In the genomic region with DNA sequence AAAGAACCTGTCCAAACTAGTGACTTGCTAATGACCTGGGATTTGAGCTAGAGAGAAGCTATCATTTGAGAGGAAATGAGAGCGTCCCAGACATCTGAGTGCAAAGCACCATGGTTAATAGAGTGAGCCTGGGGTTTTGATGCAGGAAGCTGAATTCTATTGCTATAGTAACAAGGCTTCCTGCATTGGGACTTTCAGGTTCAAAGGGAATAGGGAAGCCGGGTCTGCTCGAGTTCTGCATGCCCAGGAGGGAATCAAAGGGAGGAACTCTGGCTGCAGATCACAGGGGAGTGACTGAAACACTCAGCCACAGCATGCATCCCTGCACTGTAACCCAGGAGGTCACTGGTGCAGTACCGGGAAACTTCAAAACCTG, we compare ENCODE assay signal across 12 mouse cellular contexts. TPM values are rescaled to one million over a fixed set of nuclear protein-coding genes. Genes with fewer than 3 reads are reported as not detected.
DNase-seq lines count a peak whose midpoint lies in the region; ATAC-seq and TF ChIP-seq lines count a peak whose summit lies in the region.
"Had no signal": no experiment of that assay in that cellular context is flagged by ENCODE, and none has a peak within 500 bp of the region (broad histone marks: within the 10 kb centered on the region; RNA-seq: fewer than 3 reads in every experiment).

No protein-coding gene starts in this region.

- H3K27ac ChIP-seq in hindbrain, postnatal 0 days, result no peak overlapping the region
- no peak overlapping the region for H3K27ac ChIP-seq in hindbrain, embryonic 11.5 days (ENCODE audit: low read depth, low read length)
- peak overlapping the region; percentile 99 for H3K27ac ChIP-seq in CH12.LX (ENCODE audit: insufficient read depth, low read depth)
- H3K27ac ChIP-seq in midbrain, embryonic 13.5 days, result peak overlapping the region; percentile 56
- H3K27ac ChIP-seq: hindbrain, embryonic 14.5 days; neural tube, embryonic 12.5 days had no signal

- no peak for TF ChIP-seq POLR2A in CH12.LX (IDR thresholded peaks at IDR 0.05; ENCODE audit: low read depth, low read length)

- no peaks in the 10 kb centered on the region for H3K9me3 ChIP-seq in hindbrain, postnatal 0 days (ENCODE audit: low read length)
- H3K9me3 ChIP-seq in hindbrain, embryonic 11.5 days (ENCODE audit: control insufficient read depth, low read length), result no peaks in the 10 kb centered on the region
- H3K9me3 ChIP-seq in CH12.LX (replicated peaks; ENCODE audit: low read length), result no peaks in the 10 kb centered on the region
- no peaks in the 10 kb centered on the region for H3K9me3 ChIP-seq in midbrain, embryonic 13.5 days
- H3K9me3 ChIP-seq: G1E; neural tube, embryonic 12.5 days had no signal

- peaks cover 93% of the 10 kb centered on the region for H3K79me2 ChIP-seq in CH12.LX (replicated peaks; ENCODE audit: control insufficient read depth, extremely low read depth, insufficient read depth, poor library complexity, severe bottlenecking)

- no peak for TF ChIP-seq RAD21 in CH12.LX (IDR thresholded peaks at IDR 0.05; ENCODE audit: low read depth, low read length)

- peak; percentile 33 for DNase-seq in hindbrain, postnatal 0 days (ENCODE audit: low spot score)
- DNase-seq in hindbrain, embryonic 11.5 days (ENCODE audit: low spot score), result no peak
- DNase-seq in CH12.LX (ENCODE audit: extremely low read depth), result no peak
- peak; percentile 39 for DNase-seq in brain, adult 2 months (ENCODE audit: low read depth, low spot score)
- DNase-seq in ovary, postnatal 14 days (ENCODE audit: low spot score), result no peak
- DNase-seq: cerebellum, adult 11 months; kidney, postnatal 4 days had no signal

- no peak for TF ChIP-seq EP300 in CH12.LX (IDR thresholded peaks at IDR 0.05; ENCODE audit: low read length)

- WGBS in hindbrain, postnatal 0 days, result 22% methylated on average over 4 of the region's 4 CpGs
- 29% methylated on average over 4 of the region's 4 CpGs for WGBS in hindbrain, embryonic 11.5 days
- 11% methylated on average over 4 of the region's 4 CpGs for WGBS in midbrain, embryonic 13.5 days

- peaks cover 9% of the 10 kb centered on the region for H3K4me1 ChIP-seq in hindbrain, postnatal 0 days (ENCODE audit: insufficient read depth, low read length)
- no peaks in the 10 kb centered on the region for H3K4me1 ChIP-seq in hindbrain, embryonic 11.5 days (replicated peaks; ENCODE audit: control insufficient read depth, insufficient read depth, low read length)
- H3K4me1 ChIP-seq in CH12.LX (ENCODE audit: control insufficient read depth in 1 of 2, insufficient read depth in 2 of 2), result peaks cover 62 to 96% of the 10 kb centered on the region in 2 experiments
- H3K4me1 ChIP-seq in midbrain, embryonic 13.5 days (replicated peaks), result peaks cover 47% of the 10 kb centered on the region

- no peak overlapping the region for H3K4me3 ChIP-seq in hindbrain, postnatal 0 days (ENCODE audit: low read length)
- no peak overlapping the region for H3K4me3 ChIP-seq in hindbrain, embryonic 11.5 days (ENCODE audit: low read depth, low read length)
- H3K4me3 ChIP-seq in CH12.LX (replicated peaks in 1 of 3; ENCODE audit: low read depth in 2 of 3, low read length in 2 of 3, poor library complexity in 1 of 3), result no peak overlapping the region
- no peak overlapping the region for H3K4me3 ChIP-seq in midbrain, embryonic 13.5 days (replicated peaks)
- H3K4me3 ChIP-seq: neural tube, embryonic 12.5 days had no signal

- in situ Hi-C loops in CH12.LX (cut with MboI; ENCODE audit: low pct_ligation_motif_present, low pct_unique_long_range_greater_than_20kb, low sequenced_read_pairs), result no loop called here

- dilution Hi-C loops in CH12.LX (cut with MboI; ENCODE audit: extremely low pct_ligation_motif_present, extremely low pct_unique_long_range_greater_than_20kb, low sequenced_read_pairs), result no loop called here

- no peak overlapping the region for H3K4me2 ChIP-seq in hindbrain, postnatal 0 days (ENCODE audit: low read depth, low read length)
- H3K4me2 ChIP-seq in hindbrain, embryonic 11.5 days (replicated peaks; ENCODE audit: low read depth, low read length), result no peak overlapping the region
- H3K4me2 ChIP-seq in CH12.LX (ENCODE audit: insufficient read depth, low read depth, poor library complexity, severe bottlenecking), result peak overlapping the region; percentile 48
- no peak overlapping the region for H3K4me2 ChIP-seq in midbrain, embryonic 13.5 days (replicated peaks)
- H3K4me2 ChIP-seq: hindbrain, embryonic 14.5 days; neural tube, embryonic 12.5 days had no signal

- H3K9ac ChIP-seq in hindbrain, postnatal 0 days (replicated peaks; ENCODE audit: low read length), result no peak overlapping the region
- H3K9ac ChIP-seq in hindbrain, embryonic 11.5 days (ENCODE audit: low read depth, low read length), result no peak overlapping the region
- H3K9ac ChIP-seq in CH12.LX (ENCODE audit: insufficient read depth, low read depth), result no peak overlapping the region
- H3K9ac ChIP-seq in midbrain, embryonic 13.5 days (replicated peaks), result no peak overlapping the region; the same call in 1 of the 2 replicates
- H3K9ac ChIP-seq: hindbrain, embryonic 14.5 days; neural tube, embryonic 12.5 days had no signal

- no peaks in the 10 kb centered on the region for H3K36me3 ChIP-seq in hindbrain, postnatal 0 days (ENCODE audit: insufficient read depth, low read length)
- no peaks in the 10 kb centered on the region for H3K36me3 ChIP-seq in hindbrain, embryonic 11.5 days (ENCODE audit: control insufficient read depth, insufficient read depth, low read length)
- H3K36me3 ChIP-seq in CH12.LX (replicated peaks in 1 of 2; ENCODE audit: control insufficient read depth in 1 of 2, insufficient read depth in 1 of 2, low read length in 1 of 2), result peaks cover 10 to 75% of the 10 kb centered on the region in 2 experiments
- H3K36me3 ChIP-seq in midbrain, embryonic 13.5 days, result no peaks in the 10 kb centered on the region
- H3K36me3 ChIP-seq: G1E; neural tube, embryonic 12.5 days had no signal

- peak; percentile 27; the same call in 1 of the 2 replicates for ATAC-seq in hindbrain, postnatal 0 days
- ATAC-seq in hindbrain, embryonic 11.5 days (ENCODE audit: low FRiP score), result no peak
- peak; percentile 72 for ATAC-seq in midbrain, embryonic 13.5 days
- no peak for ATAC-seq in erythroid progenitor cell, adult 5-6 weeks (replicated peaks; ENCODE audit: low FRiP score, poor library complexity, severe bottlenecking)

- no peak for TF ChIP-seq CTCF in hindbrain, postnatal 0 days (IDR thresholded peaks at IDR 0.05; ENCODE audit: low read depth)
- no peak for TF ChIP-seq CTCF in CH12.LX (conservative IDR thresholded peaks at IDR 0.05 in 1 of 2, IDR thresholded peaks at IDR 0.05 in 1 of 2; ENCODE audit: low read depth in 2 of 2, low read length in 2 of 2)

- H3K27me3 ChIP-seq in hindbrain, postnatal 0 days (ENCODE audit: insufficient read depth, low read length), result no peaks in the 10 kb centered on the region
- no peaks in the 10 kb centered on the region for H3K27me3 ChIP-seq in hindbrain, embryonic 11.5 days (ENCODE audit: control insufficient read depth, insufficient read depth, low read length)
- H3K27me3 ChIP-seq in CH12.LX (replicated peaks), result no peaks in the 10 kb centered on the region
- no peaks in the 10 kb centered on the region for H3K27me3 ChIP-seq in midbrain, embryonic 13.5 days
- H3K27me3 ChIP-seq: neural tube, embryonic 12.5 days had no signal

TF ChIP-seq in CH12.LX, 34 proteins besides CTCF, POLR2A, EP300 and RAD21:
- TF ChIP-seq JUN (IDR thresholded peaks at IDR 0.05; ENCODE audit: insufficient read depth, low read depth, low read length) (no peak), ELF1 (IDR thresholded peaks at IDR 0.05; ENCODE audit: low read depth, low read length) (0 out of 2 replicates have a peak, but pooled peaks have one; percentile 22)

RNA-seq across cellular contexts. Expression of a gene that starts 17.8 kb away (rescaled TPM):
- total RNA-seq in hindbrain, postnatal 0 days (2014; rRNA removed), result 25.9 and 32.4 TPM in 2 replicates
- polyA plus RNA-seq in hindbrain, postnatal 0 days (2015; fragmentation: Nextera tagmentation; extraction: Ambion mirVana), result 29.7 and 30.3 TPM in 2 replicates
- polyA plus RNA-seq in hindbrain, embryonic 11.5 days (2014; fragmentation: Nextera tagmentation; extraction: Ambion mirVana), result 2.4 and 3.6 TPM in 2 replicates
- total RNA-seq in CH12.LX (2012; rRNA removed) (49.3 and 52.0 TPM in 2 replicates), CH12.LX (2014; rRNA removed) (28.9 and 37.7 TPM in 2 replicates)
- polyA plus RNA-seq in CH12.LX (2012; ENCODE audit: insufficient read length, low read depth), result 49.4 and 55.7 TPM in 2 replicates
- 8.4 and 8.7 TPM in 2 replicates for polyA plus RNA-seq in midbrain, embryonic 13.5 days (2015; fragmentation: Nextera tagmentation; extraction: Ambion mirVana)
- 1.4 and 2.5 TPM in 2 replicates for total RNA-seq in erythroid progenitor cell, adult 5-6 weeks (2015; ENCODE audit: low replicate concordance)
- 1.7 and 2.3 TPM in 2 replicates for total RNA-seq in erythroid progenitor cell, adult 5-6 weeks (2017; ENCODE audit: low replicate concordance)
- polyA plus RNA-seq: G1E had no signal

RNA-seq across cellular contexts. Expression of a gene that starts 58.3 kb away (rescaled TPM):
- total RNA-seq in hindbrain, postnatal 0 days (2014; rRNA removed), result 18.0 and 25.4 TPM in 2 replicates
- 8.0 and 8.6 TPM in 2 replicates for polyA plus RNA-seq in hindbrain, postnatal 0 days (2015; fragmentation: Nextera tagmentation; extraction: Ambion mirVana)
- polyA plus RNA-seq in hindbrain, embryonic 11.5 days (2014; fragmentation: Nextera tagmentation; extraction: Ambion mirVana), result 13.7 and 16.7 TPM in 2 replicates
- total RNA-seq in CH12.LX (2012; rRNA removed) (20.3 and 24.0 TPM in 2 replicates), CH12.LX (2014; rRNA removed) (13.9 and 14.4 TPM in 2 replicates)
- polyA plus RNA-seq in CH12.LX (2012; ENCODE audit: insufficient read length, low read depth), result 14.6 and 19.8 TPM in 2 replicates
- 10.9 and 14.6 TPM in 2 replicates for polyA plus RNA-seq in midbrain, embryonic 13.5 days (2015; fragmentation: Nextera tagmentation; extraction: Ambion mirVana)
- 0.84 and 7.2 TPM in 2 replicates for total RNA-seq in erythroid progenitor cell, adult 5-6 weeks (2015; ENCODE audit: low replicate concordance)
- total RNA-seq in erythroid progenitor cell, adult 5-6 weeks (2017; ENCODE audit: low replicate concordance), result 4.2 and 6.2 TPM in 2 replicates

Comparison
In these comparisons a context has a peak if more than half of its experiments do, and no peak if none do; other contexts are left out.
1. ATAC-seq: peak in hindbrain, postnatal 0 days (single experiment) and midbrain, embryonic 13.5 days (single experiment); none in hindbrain, embryonic 11.5 days (single experiment) and erythroid progenitor cell, adult 5-6 weeks (single experiment).
2. DNase-seq: peak in hindbrain, postnatal 0 days (single experiment) and brain, adult 2 months (single experiment); none in hindbrain, embryonic 11.5 days (single experiment), CH12.LX (single experiment) and ovary, postnatal 14 days (single experiment).
3. H3K27ac ChIP-seq: peak in CH12.LX (single experiment) and midbrain, embryonic 13.5 days (single experiment); none in hindbrain, postnatal 0 days (single experiment) and hindbrain, embryonic 11.5 days (single experiment).